Mouse (Mus musculus): ENCODE measurements at regions not wholly inside any gene's neighbourhood (a gene's known extent, or its start where the extent isn't known, plus 50 kb on each side); places are given as distances from the start of the nearest gene placed in this dataset.
A peak's percentile ranks its signal among the peaks of the same experiment; 100 is the strongest.

DNA sequence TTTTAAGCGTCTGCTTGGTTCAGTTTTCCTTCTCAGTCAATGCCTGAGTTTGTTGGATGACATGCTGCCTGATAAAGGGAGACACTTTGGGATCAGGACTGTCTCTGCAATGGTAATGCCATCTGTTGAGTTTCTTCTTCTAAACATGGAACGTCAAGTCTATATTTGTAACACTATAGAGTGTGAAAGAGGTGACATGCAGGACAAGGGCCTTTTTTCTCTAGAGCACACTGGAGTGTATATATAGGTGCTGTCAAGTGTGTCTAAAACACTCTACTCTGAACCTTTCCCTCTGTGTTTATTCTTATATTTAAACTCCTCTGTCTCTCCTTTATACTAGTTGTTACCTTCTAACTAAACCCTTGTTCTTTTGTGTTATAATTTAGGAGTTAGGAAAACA, 299.6 kb downstream of the Epha7 start:
- Histone ChIP-seq H3K36me3 (no peaks in the 10 kb centered on the region), H3K9ac (replicated peaks) (no peak overlapping the region), H3K4me3 (no peak overlapping the region), H3K4me2 (replicated peaks) (no peak overlapping the region), H3K9me3 (no peaks in the 10 kb centered on the region), H3K27ac (replicated peaks) (no peak overlapping the region), H3K4me1 (no peaks in the 10 kb centered on the region), H3K27me3 (peaks cover 36% of the 10 kb centered on the region)
- WGBS = 75% methylated on average over 2 of the region's 2 CpGs
- ATAC-seq (ENCODE audit: low FRiP score, low read depth) = no peak

GRCm38 (mm10) chr4:29117025-29117424, 304.1 kb downstream of the Epha7 start:
- 93% methylated on average over 4 of the region's 4 CpGs for WGBS
- H3K27ac ChIP-seq (replicated peaks) = no peak overlapping the region
- H3K27me3 ChIP-seq = peaks cover 42% of the 10 kb centered on the region
- ATAC-seq (ENCODE audit: low FRiP score, low read depth) = no peak
- H3K4me3 ChIP-seq = no peak overlapping the region
- peaks cover 15% of the 10 kb centered on the region for H3K4me1 ChIP-seq
- no peaks in the 10 kb centered on the region for H3K9me3 ChIP-seq
- no peak overlapping the region for H3K9ac ChIP-seq (replicated peaks)
- no peak overlapping the region for H3K4me2 ChIP-seq (replicated peaks)
- H3K36me3 ChIP-seq = no peaks in the 10 kb centered on the region

DNA sequence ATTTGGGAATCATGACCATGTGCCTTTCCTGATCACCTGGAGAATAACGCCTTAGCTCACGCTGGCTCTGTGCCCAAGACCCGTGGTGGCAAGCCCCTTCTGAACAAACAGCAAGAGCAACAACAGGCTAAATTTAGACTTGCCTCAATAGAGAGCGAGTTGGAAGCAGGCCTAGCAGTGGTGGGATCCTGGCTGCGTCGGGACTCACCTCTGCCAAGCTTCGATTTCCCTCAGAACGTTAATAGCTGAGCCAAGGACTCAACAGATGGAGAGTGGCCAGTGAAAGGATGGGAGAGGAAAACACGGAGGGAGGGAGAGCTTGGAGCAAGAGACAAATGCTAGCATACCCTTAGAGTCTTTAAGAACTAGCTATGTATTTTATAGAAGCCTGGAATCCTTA, 305.0 kb downstream of the Epha7 start:
- 65% methylated on average over 9 of the region's 9 CpGs for WGBS
- no peak for ATAC-seq (ENCODE audit: low FRiP score, low read depth)
- peaks cover 47% of the 10 kb centered on the region for H3K27me3 ChIP-seq

DNA sequence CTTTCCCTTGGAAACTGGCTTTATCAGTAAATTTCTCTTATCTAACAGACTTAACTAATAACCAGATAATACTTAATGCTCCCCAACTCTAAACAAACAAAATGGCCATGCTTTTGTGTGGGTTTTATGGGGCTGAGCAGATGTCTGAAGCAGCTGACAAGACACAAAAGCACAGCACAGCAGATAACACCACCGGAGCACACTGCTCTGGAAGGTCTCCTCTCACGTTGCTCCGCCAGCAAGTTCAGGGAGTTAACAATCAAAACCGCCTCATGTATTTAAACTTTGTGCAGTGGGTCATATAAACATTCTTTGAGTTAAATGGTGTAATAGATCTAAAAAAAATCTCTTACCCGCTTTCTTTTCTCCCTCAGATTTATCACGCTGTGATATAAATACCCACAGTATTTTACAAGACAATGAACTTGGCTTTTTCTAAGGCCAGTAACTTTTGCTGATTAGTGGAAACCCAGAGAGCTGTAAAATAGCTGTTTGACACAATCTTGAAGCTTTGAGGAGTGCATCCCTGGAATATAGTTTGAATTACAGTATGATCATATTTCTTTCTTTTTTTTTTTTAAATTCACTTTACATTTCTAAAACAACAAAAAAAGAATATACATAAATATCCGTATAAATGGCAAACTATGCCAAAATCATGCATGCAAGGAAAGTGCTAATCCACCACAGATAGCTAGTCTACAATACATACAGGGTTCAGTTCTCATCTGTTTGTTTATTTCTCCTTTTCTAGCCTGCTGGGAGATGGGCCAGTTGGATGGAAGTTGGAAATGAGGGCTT, 305.9 kb downstream of the Epha7 start:
- ATAC-seq (ENCODE audit: low FRiP score, low read depth) = no peak; the same call in 1 of the 2 replicates
- WGBS = 12% methylated on average over 7 of the region's 7 CpGs

More for the DNA sequence above, 305.0 kb downstream of the Epha7 start:
- Histone ChIP-seq H3K9me3 (no peaks in the 10 kb centered on the region), H3K9ac (replicated peaks) (no peak overlapping the region), H3K4me1 (peaks cover 15% of the 10 kb centered on the region), H3K4me3 (no peak overlapping the region), H3K27ac (replicated peaks) (no peak overlapping the region), H3K36me3 (no peaks in the 10 kb centered on the region), H3K4me2 (replicated peaks) (no peak overlapping the region)

GRCm38 (mm10) chr4:29119480-29120153, 306.7 kb downstream of the Epha7 start:
- peak; percentile 91 for ATAC-seq (ENCODE audit: low FRiP score, low read depth)
- Histone ChIP-seq H3K9ac (replicated peaks) (no peak overlapping the region), H3K27me3 (peaks cover 52% of the 10 kb centered on the region), H3K4me3 (no peak overlapping the region), H3K36me3 (no peaks in the 10 kb centered on the region), H3K4me1 (peaks cover 15% of the 10 kb centered on the region), H3K4me2 (replicated peaks) (no peak overlapping the region), H3K27ac (replicated peaks) (0 out of 2 replicates have a peak overlapping the region, but pooled peaks have one; percentile 20), H3K9me3 (no peaks in the 10 kb centered on the region)
- 11% methylated on average over 9 of the region's 9 CpGs for WGBS

More for the DNA sequence above, 305.9 kb downstream of the Epha7 start:
- no peak overlapping the region for H3K27ac ChIP-seq (replicated peaks)
- peaks cover 15% of the 10 kb centered on the region for H3K4me1 ChIP-seq
- H3K9ac ChIP-seq (replicated peaks) = no peak overlapping the region
- H3K4me2 ChIP-seq (replicated peaks) = no peak overlapping the region
- no peak overlapping the region for H3K4me3 ChIP-seq
- H3K36me3 ChIP-seq = no peaks in the 10 kb centered on the region
- H3K27me3 ChIP-seq = peaks cover 48% of the 10 kb centered on the region
- H3K9me3 ChIP-seq = no peaks in the 10 kb centered on the region

- no peak for ATAC-seq (ENCODE audit: low FRiP score, low read depth)
- Histone ChIP-seq H3K9me3 (no peaks in the 10 kb centered on the region), H3K27me3 (peaks cover 53% of the 10 kb centered on the region), H3K9ac (replicated peaks) (no peak overlapping the region), H3K27ac (replicated peaks) (no peak overlapping the region), H3K4me1 (peaks cover 8% of the 10 kb centered on the region), H3K4me3 (no peak overlapping the region), H3K4me2 (replicated peaks) (no peak overlapping the region), H3K36me3 (no peaks in the 10 kb centered on the region)
- 88% methylated on average over 8 of the region's 8 CpGs for WGBS
Observed at GRCm38 (mm10) chr4:29123697-29124377, 310.9 kb downstream of the Epha7 start.

GRCm38 (mm10) chr4:29130485-29130884, 317.6 kb downstream of the Epha7 start:
- Histone ChIP-seq H3K27me3 (peaks cover 53% of the 10 kb centered on the region), H3K4me1 (peaks cover 3% of the 10 kb centered on the region; the same call in 1 of the 2 replicates), H3K9ac (replicated peaks) (no peak overlapping the region), H3K27ac (replicated peaks) (no peak overlapping the region), H3K36me3 (no peaks in the 10 kb centered on the region), H3K9me3 (no peaks in the 10 kb centered on the region), H3K4me3 (no peak overlapping the region), H3K4me2 (replicated peaks) (no peak overlapping the region)
- ATAC-seq (ENCODE audit: low FRiP score, low read depth) = no peak

DNA sequence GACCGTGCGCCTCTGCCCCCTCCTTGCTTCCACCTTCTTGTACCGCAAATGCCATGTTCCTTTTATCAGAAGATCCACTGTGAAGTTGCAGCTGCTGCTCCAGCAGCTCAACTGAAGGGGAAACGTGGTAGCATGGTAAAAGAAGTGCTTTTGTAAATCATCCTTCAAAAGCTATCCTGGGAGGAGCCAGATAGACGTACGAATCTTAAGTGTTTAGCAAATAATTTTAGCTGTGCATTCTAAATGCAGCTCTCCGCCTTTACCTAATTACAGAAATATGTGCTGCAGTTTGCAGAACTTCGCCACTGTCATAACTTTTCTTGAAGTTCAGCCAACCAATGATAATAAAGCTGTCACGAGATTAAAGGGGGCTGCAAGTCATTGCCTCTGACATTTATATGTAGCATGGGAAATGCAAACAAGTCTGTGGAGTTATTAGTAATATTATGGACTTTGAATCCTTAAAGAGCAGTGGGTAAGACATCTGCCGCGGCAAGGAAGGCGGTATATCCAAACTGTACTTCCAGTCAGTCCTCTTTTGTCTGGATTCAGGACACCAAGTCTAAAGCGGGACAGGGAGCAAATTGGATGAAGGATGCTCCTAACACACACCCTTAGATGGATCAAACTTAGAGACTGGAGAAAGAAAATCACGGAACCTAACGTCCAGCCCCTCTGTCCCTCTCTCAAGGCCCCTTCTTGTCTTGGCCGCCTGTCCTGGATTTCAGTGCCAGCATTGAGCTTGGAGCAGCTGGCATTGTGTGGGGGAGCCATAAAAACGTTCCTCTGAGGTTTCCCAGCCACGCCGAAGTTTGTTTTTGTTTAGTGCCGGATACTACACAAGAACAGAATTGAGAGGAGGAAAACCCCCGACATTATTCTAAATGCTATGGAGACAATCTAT, 320.7 kb downstream of the Epha7 start:
- Histone ChIP-seq H3K9me3 (no peaks in the 10 kb centered on the region), H3K4me3 (no peak overlapping the region), H3K4me2 (replicated peaks) (no peak overlapping the region), H3K4me1 (peaks cover 6% of the 10 kb centered on the region), H3K9ac (replicated peaks) (no peak overlapping the region), H3K36me3 (no peaks in the 10 kb centered on the region), H3K27ac (replicated peaks) (no peak overlapping the region), H3K27me3 (peaks cover 37% of the 10 kb centered on the region)
- WGBS = 70% methylated on average over 21 of the region's 21 CpGs
- ATAC-seq (ENCODE audit: low FRiP score, low read depth) = no peak

- 6% methylated on average over 5 of the region's 5 CpGs for WGBS
Observed at GRCm38 (mm10) chr4:29135685-29136385, 322.9 kb downstream of the Epha7 start.

DNA sequence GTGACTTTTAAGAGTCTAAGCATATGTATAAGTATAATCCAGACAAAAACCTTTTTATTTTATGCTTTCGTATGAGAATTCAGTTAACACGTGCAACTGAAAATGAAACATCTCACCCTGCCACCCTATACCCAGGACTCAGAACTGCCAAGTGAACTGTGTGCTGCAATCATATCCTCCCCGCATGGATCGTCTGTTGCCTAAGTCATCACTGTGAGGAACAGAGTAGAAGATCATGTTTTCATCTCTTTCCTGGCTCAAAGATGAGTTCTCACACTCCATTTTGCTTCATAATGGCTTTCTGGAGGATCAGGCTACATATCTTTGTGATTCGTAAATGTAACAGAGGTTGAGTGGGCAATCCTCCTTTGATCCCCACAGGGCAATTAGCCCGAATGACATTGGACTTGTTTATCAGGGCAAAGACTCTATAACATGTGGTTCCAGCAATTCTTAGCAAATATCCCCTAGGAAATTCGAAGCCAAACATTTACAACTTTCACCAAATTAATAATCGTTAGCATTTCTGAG, 325.9 kb downstream of the Epha7 start:
- Histone ChIP-seq H3K36me3 (no peaks in the 10 kb centered on the region), H3K9me3 (no peaks in the 10 kb centered on the region), H3K4me2 (replicated peaks) (no peak overlapping the region), H3K4me1 (peaks cover 6% of the 10 kb centered on the region), H3K27me3 (peaks cover 21% of the 10 kb centered on the region), H3K27ac (replicated peaks) (no peak overlapping the region), H3K4me3 (no peak overlapping the region), H3K9ac (replicated peaks) (no peak overlapping the region)
- WGBS = 83% methylated on average over 8 of the region's 8 CpGs
- ATAC-seq (ENCODE audit: low FRiP score, low read depth) = no peak

More at GRCm38 (mm10) chr4:29135685-29136385, 322.9 kb downstream of the Epha7 start:
- ATAC-seq (ENCODE audit: low FRiP score, low read depth) = peak; percentile 89
- H3K36me3 ChIP-seq = no peaks in the 10 kb centered on the region
- no peak overlapping the region for H3K9ac ChIP-seq (replicated peaks)
- H3K4me3 ChIP-seq = no peak overlapping the region
- peaks cover 6% of the 10 kb centered on the region for H3K4me1 ChIP-seq
- no peaks in the 10 kb centered on the region for H3K9me3 ChIP-seq
- no peak overlapping the region for H3K27ac ChIP-seq (replicated peaks)
- H3K4me2 ChIP-seq (replicated peaks) = no peak overlapping the region
- peaks cover 33% of the 10 kb centered on the region for H3K27me3 ChIP-seq

GRCm38 (mm10) chr4:29143415-29143814, 330.5 kb downstream of the Epha7 start:
- WGBS = 100% methylated on average over 1 of the region's 1 CpGs
- Histone ChIP-seq H3K27me3 (peaks cover 7% of the 10 kb centered on the region; the same call in 1 of the 2 replicates), H3K9ac (replicated peaks) (no peak overlapping the region), H3K36me3 (no peaks in the 10 kb centered on the region), H3K4me2 (replicated peaks) (no peak overlapping the region), H3K4me1 (no peaks in the 10 kb centered on the region), H3K4me3 (no peak overlapping the region), H3K27ac (replicated peaks) (no peak overlapping the region), H3K9me3 (no peaks in the 10 kb centered on the region)
- no peak for ATAC-seq (ENCODE audit: low FRiP score, low read depth)

Data from midbrain, embryonic 12.5 days (tissue).